In genomic region chr6:135200122-135200957, GRCm38 (mm10) we compare ENCODE assay signal across 10 mouse cellular contexts. TPM values are rescaled to one million over a fixed set of nuclear protein-coding genes. Genes with fewer than 3 reads are reported as not detected.
DNase-seq lines count a peak whose midpoint lies in the region; ATAC-seq lines count a peak whose summit lies in the region.
"Had no signal": no experiment of that assay in that cellular context is flagged by ENCODE, and none has a peak within 500 bp of the region (broad histone marks: within the 10 kb centered on the region; RNA-seq: fewer than 3 reads in every experiment).

No protein-coding gene starts in this region.

- no peaks in the 10 kb centered on the region for H3K27me3 ChIP-seq in lung, embryonic 15.5 days
- no peaks in the 10 kb centered on the region for H3K27me3 ChIP-seq in intestine, embryonic 16.5 days (replicated peaks; ENCODE audit: control insufficient read depth, insufficient read depth, low read length)
- H3K27me3 ChIP-seq: embryonic facial prominence, embryonic 13.5 days had no signal

- DNase-seq in lung, postnatal 10 days = no peak
- peak; percentile 30 to 63 for DNase-seq in kidney, postnatal 36 days
- DNase-seq in right cerebral cortex, postnatal 36 days (ENCODE audit: low spot score in 2 of 2) = peak; percentile 50 to 74
- DNase-seq in natural killer cell, adult 2 months (ENCODE audit: low spot score in 2 of 2) = no peak
- no peak for DNase-seq in cerebellum, postnatal 14 days

- ATAC-seq in lung, embryonic 15.5 days (ENCODE audit: borderline replicate concordance, extremely low read depth, low FRiP score, low TSS enrichment) = no peak
- peak; percentile 83 for ATAC-seq in intestine, embryonic 16.5 days

- peak overlapping the region; percentile 21; the same call in 1 of the 2 replicates for H3K27ac ChIP-seq in lung, embryonic 15.5 days
- H3K27ac ChIP-seq in intestine, embryonic 16.5 days (ENCODE audit: low read length) = peak overlapping the region; percentile 91
- H3K27ac ChIP-seq: embryonic facial prominence, embryonic 13.5 days had no signal

- H3K4me1 ChIP-seq in lung, embryonic 15.5 days = peaks cover 18% of the 10 kb centered on the region
- H3K4me1 ChIP-seq in intestine, embryonic 16.5 days (ENCODE audit: control insufficient read depth, insufficient read depth, low read length) = peaks cover 9% of the 10 kb centered on the region; the same call in 1 of the 2 replicates

- WGBS in lung, embryonic 15.5 days = 57% methylated on average over 16 of the region's 16 CpGs
- WGBS in intestine, embryonic 16.5 days = 59% methylated on average over 16 of the region's 16 CpGs

- H3K9me3 ChIP-seq in lung, embryonic 15.5 days = no peaks in the 10 kb centered on the region
- H3K9me3 ChIP-seq in intestine, embryonic 16.5 days (ENCODE audit: control insufficient read depth, low read length) = no peaks in the 10 kb centered on the region
- H3K9me3 ChIP-seq: embryonic facial prominence, embryonic 13.5 days; heart, embryonic 10.5 days had no signal

- H3K9ac ChIP-seq in lung, embryonic 15.5 days = no peak overlapping the region
- peak overlapping the region; percentile 46 for H3K9ac ChIP-seq in intestine, embryonic 16.5 days (ENCODE audit: low read depth, low read length)
- H3K9ac ChIP-seq: embryonic facial prominence, embryonic 13.5 days had no signal

- H3K4me2 ChIP-seq in lung, embryonic 15.5 days = peak overlapping the region; percentile 22; the same call in 1 of the 2 replicates
- peak overlapping the region; percentile 85 for H3K4me2 ChIP-seq in intestine, embryonic 16.5 days (ENCODE audit: low read depth, low read length)
- H3K4me2 ChIP-seq: embryonic facial prominence, embryonic 13.5 days; midbrain, embryonic 11.5 days had no signal

- no peak overlapping the region for H3K4me3 ChIP-seq in lung, embryonic 15.5 days
- H3K4me3 ChIP-seq in intestine, embryonic 16.5 days (ENCODE audit: low read length) = peak overlapping the region; percentile 26
- H3K4me3 ChIP-seq: embryonic facial prominence, embryonic 13.5 days; heart, embryonic 10.5 days had no signal

- H3K36me3 ChIP-seq in lung, embryonic 15.5 days = no peaks in the 10 kb centered on the region
- H3K36me3 ChIP-seq in intestine, embryonic 16.5 days (ENCODE audit: control insufficient read depth, insufficient read depth, low read length) = no peaks in the 10 kb centered on the region
- H3K36me3 ChIP-seq: embryonic facial prominence, embryonic 13.5 days; heart, embryonic 10.5 days had no signal

RNA-seq across cellular contexts. Expression of gene Hebp1, which starts 2.5 kb away (rescaled TPM):
- polyA plus RNA-seq in lung, embryonic 15.5 days (2015; fragmentation: Nextera tagmentation; extraction: Ambion mirVana) = 9.6 and 10.0 TPM in 2 replicates
- polyA plus RNA-seq in intestine, embryonic 16.5 days (2015; fragmentation: Nextera tagmentation; extraction: Ambion mirVana) = 74.0 and 83.9 TPM in 2 replicates

RNA-seq across cellular contexts. Expression of gene Fam234b, which starts 2.6 kb away (rescaled TPM):
- 21.1 and 23.3 TPM in 2 replicates for polyA plus RNA-seq in lung, embryonic 15.5 days (2015; fragmentation: Nextera tagmentation; extraction: Ambion mirVana)
- 36.9 and 37.6 TPM in 2 replicates for polyA plus RNA-seq in intestine, embryonic 16.5 days (2015; fragmentation: Nextera tagmentation; extraction: Ambion mirVana)

RNA-seq across cellular contexts. Expression of gene Gsg1, which starts 53.8 kb away (rescaled TPM):
- 6.9 and 7.3 TPM in 2 replicates for polyA plus RNA-seq in lung, embryonic 15.5 days (2015; fragmentation: Nextera tagmentation; extraction: Ambion mirVana)
- 0.33 and 0.47 TPM in 2 replicates for polyA plus RNA-seq in intestine, embryonic 16.5 days (2015; fragmentation: Nextera tagmentation; extraction: Ambion mirVana)

Comparison
In these comparisons a context has a peak if more than half of its experiments do, and no peak if none do; other contexts are left out.
1. DNase-seq: peak in kidney, postnatal 36 days (2 of 2) and right cerebral cortex, postnatal 36 days (2 of 2); none in lung, postnatal 10 days (single experiment), natural killer cell, adult 2 months (0 of 2) and cerebellum, postnatal 14 days (0 of 2).